Mouse (Mus musculus) adrenal gland (tissue): ENCODE data around the gene Hist1h2ai.
"Not testable (repeated sequence)": the region's sequence is repeated elsewhere in the genome, so short reads cannot be mapped to it uniquely, and the experiment has no call there.

ENCODE experiments used
- intact Hi-C: fragments of 180-260 bp; cut with DNase I; formaldehyde crosslinking; loops from one replicate; pipeline ENCODE4 v1.15.1; 2025
- long read RNA-seq, 2 experiments: library from polyadenylated mRNA; unstranded; transcript quantifications; one replicate each; pipeline ENCODE4 v2.0.0; 2020; ENCODE audit warnings: borderline replicate concordance in 1 of 2; ENCODE audit not compliant: insufficient replicate concordance in 1 of 2

Gene Hist1h2ai
- long read RNA-seq, experiment 1: 0 reads
- long read RNA-seq, experiment 2: 0 reads

GRCm38 (mm10) chr13:21715864-21716539 is at the start of gene Hist1h2ai, which contains the start of gene Hist1h2bl:
Gene Hist1h2ai, plus strand, starts transcription at chr13:21716422.
Gene Hist1h2bl, minus strand, starts transcription at chr13:21716143.
- intact Hi-C loops: loop anchor here (10.0 kb wide), 1 partner anchor 1719 kb away; no protein-coding TSS in a partner anchor

GRCm38 (mm10) chr13:21677305-21677704 is 38.9 kb upstream of the Hist1h2ai start, which contains the start of gene Olfr1360:
Gene Olfr1360, minus strand, starts transcription at chr13:21677405.
- intact Hi-C loops: no loop called here

- intact Hi-C loops: no loop called here
These were observed 18.4 kb upstream of the Hist1h2ai start, which contains the start of gene Olfr1359 for GRCm38 (mm10) chr13:21697811-21698210. Gene Olfr1359, plus strand, starts transcription at chr13:21698111.

GRCm38 (mm10) chr13:21706669-21707068 is 9.6 kb upstream of the Hist1h2ai start:
- intact Hi-C loops: no loop called here

- intact Hi-C loops: loop anchor here (5.0 to 10.0 kb wide), 4 partner anchors 317 to 1725 kb away; no protein-coding TSS in a partner anchor
These were observed 6.1 kb upstream of the Hist1h2ai start for GRCm38 (mm10) chr13:21710031-21710711.

GRCm38 (mm10) chr13:21710821-21711525 is 5.2 kb upstream of the Hist1h2ai start:
- intact Hi-C loops: loop anchor here (5.0 to 10.0 kb wide), 4 partner anchors 316 to 1724 kb away; no protein-coding TSS in a partner anchor

- intact Hi-C loops: loop anchor here (2.0 to 10.0 kb wide), 5 partner anchors 19 to 1723 kb away; no protein-coding TSS in a partner anchor
These were observed 4.5 kb upstream of the Hist1h2ai start for GRCm38 (mm10) chr13:21711698-21712097.

- intact Hi-C loops: loop anchor here (5.0 to 10.0 kb wide), 4 partner anchors 313 to 1720 kb away; no protein-coding TSS in a partner anchor
These were observed 1.5 kb upstream of the Hist1h2ai start for GRCm38 (mm10) chr13:21714725-21715124.

GRCm38 (mm10) chr13:21715131-21715863 is 925 bp upstream of the Hist1h2ai start:
- intact Hi-C loops: loop anchor here (10.0 kb wide), 1 partner anchor 1720 kb away; no protein-coding TSS in a partner anchor

GRCm38 (mm10) chr13:21716540-21717391 is 544 bp downstream of the Hist1h2ai start:
- intact Hi-C loops: loop anchor here (10.0 kb wide), 1 partner anchor 1718 kb away; no protein-coding TSS in a partner anchor

GRCm38 (mm10) chr13:21717397-21718357 is 1.5 kb downstream of the Hist1h2ai start, which contains the start of gene Hist1h3h:
Gene Hist1h3h, plus strand, starts transcription at chr13:21717659.
- intact Hi-C loops: loop anchor here (10.0 kb wide), 1 partner anchor 1717 kb away; no protein-coding TSS in a partner anchor

GRCm38 (mm10) chr13:21718381-21719080 is 2.3 kb downstream of the Hist1h2ai start:
- intact Hi-C loops: loop anchor here (10.0 kb wide), 1 partner anchor 1716 kb away; no protein-coding TSS in a partner anchor

- intact Hi-C loops: not testable (repeated sequence)
These were observed 5.0 kb downstream of the Hist1h2ai start for GRCm38 (mm10) chr13:21721107-21721756.

GRCm38 (mm10) chr13:21721757-21722372 is 5.6 kb downstream of the Hist1h2ai start, which contains the start of gene Hist1h2bm:
Gene Hist1h2bm, plus strand, starts transcription at chr13:21722044.
- intact Hi-C loops: not testable (repeated sequence)

GRCm38 (mm10) chr13:21722373-21722925 is 6.2 kb downstream of the Hist1h2ai start:
- intact Hi-C loops: no loop called here
